Mouse (Mus musculus) heart, adult 11 months (tissue): Measurements from ENCODE around the gene Ramp1.

Experiments used
- DNase-seq: peaks from one replicate; pipeline ENCODE4 v3.0.0; 2022

The Ramp1 gene

GRCm38 (mm10) chr1:91179533-91180173 is at the start of gene Ramp1:
Gene Ramp1, plus strand, starts transcription at chr1:91179822.
- DNase-seq: peak; percentile 94

- DNase-seq: peak; percentile 83
These were observed 42.6 kb upstream of the Ramp1 start for GRCm38 (mm10) chr1:91137036-91137435.

DNA sequence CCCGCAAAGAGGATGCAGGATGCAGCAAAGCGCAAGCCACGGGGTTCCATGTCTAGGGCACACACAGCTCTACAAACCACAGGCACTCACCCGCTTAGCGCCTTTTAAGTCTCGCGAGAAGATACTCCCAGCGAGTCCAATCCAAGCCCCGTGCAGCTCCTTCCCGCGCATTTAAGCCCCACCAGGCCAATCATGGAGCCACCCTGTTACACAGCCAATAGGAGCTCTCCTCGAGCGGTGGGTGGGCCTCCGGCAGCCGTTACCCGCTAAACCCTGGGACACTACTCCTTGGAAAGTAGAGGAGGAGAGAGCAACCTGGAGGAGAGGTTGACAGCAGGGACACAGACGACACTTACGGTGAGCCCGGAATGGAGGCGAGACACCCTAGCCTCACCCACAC is 34.8 kb upstream of the Ramp1 start, which contains the start of gene Rbm44:
Rbm44 (plus strand) TSS at position 277 of the 400 bp plus-strand sequence.
- peak; percentile 80 for DNase-seq

DNA sequence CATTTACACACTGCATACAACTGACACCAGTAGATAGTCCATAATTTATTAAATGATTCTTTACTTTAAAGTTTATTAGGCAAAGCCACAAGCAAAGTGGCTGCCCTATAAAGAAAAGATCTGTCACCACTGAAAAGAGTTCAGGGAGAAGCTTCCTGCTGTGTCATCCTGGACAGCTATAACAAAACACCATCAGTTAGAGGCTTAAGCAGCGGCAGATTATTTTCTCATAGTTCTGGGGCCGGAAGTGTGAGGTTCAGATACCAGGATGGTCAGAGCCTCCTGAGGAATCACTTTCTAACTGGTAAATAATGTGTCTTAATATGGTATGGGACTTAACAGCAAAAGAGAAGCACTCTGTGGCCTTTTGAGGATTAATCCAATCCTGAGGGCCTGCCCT is 28.1 kb upstream of the Ramp1 start:
- DNase-seq: peak; percentile 25

DNA sequence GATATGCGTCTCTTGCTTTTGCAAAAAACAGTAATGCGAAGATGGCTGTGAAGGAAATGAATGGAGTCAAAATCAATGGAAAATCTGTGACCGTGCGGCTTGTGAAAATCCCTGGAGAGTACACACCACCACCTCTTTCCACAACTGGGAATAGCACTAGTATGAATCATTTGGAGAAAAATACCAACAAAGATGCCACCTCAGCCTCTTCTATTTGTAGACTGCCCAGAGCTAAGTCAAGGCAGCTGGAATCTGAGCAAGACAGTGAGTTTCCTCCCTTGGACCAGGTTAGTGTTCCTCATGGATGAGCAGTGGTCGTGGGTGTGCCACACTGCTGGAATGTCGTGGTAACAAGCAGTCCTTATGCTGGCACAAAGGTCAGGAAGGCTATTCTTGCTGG is 12.8 kb upstream of the Ramp1 start:
- peak; percentile 61 for DNase-seq

GRCm38 (mm10) chr1:91169157-91169556 is 10.5 kb upstream of the Ramp1 start:
- peak; percentile 50 for DNase-seq

DNA sequence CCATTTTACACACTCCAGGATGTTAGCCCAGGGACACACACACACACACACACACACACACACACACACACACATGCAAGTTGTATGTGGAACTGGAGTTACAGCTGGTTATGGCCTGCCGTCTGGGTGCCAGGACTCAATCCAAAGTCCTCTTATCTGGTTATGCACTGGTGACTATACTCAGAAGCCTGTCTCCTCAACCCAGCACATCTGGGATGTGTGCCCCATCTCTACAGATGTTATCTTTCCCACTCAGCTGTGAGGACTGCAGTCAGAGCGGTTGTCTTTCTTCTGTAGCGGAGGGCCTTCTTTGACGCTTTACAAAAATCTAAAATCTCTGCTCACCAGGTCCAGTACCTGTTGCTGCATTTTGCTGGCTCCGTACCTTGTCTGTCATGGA is 4.8 kb upstream of the Ramp1 start:
- DNase-seq: no peak

- peak; percentile 19 for DNase-seq
These were observed 3.6 kb upstream of the Ramp1 start for GRCm38 (mm10) chr1:91176026-91176425.

DNA sequence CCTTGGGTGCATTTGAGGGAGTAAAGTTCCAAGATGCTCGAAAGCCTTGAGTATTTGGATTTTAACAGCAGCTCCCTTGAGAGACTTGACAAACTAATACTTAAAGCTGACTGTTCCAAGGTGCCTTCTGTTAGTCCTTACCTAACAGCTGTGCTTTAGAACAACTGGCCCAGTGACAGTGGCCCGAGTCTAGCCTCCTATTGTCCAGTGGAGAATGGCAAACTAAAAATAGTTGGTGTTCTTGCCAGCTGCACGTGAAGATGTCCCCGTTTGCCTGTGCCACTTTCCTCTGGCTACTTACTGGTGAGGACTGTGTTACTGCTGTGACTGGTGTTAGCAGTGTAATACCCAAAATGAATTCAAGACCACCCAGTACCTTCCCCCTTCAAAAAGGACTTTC is 2.8 kb upstream of the Ramp1 start:
- peak; percentile 93 for DNase-seq

GRCm38 (mm10) chr1:91179086-91179485 is 536 bp upstream of the Ramp1 start:
- peak; percentile 95 for DNase-seq

DNA sequence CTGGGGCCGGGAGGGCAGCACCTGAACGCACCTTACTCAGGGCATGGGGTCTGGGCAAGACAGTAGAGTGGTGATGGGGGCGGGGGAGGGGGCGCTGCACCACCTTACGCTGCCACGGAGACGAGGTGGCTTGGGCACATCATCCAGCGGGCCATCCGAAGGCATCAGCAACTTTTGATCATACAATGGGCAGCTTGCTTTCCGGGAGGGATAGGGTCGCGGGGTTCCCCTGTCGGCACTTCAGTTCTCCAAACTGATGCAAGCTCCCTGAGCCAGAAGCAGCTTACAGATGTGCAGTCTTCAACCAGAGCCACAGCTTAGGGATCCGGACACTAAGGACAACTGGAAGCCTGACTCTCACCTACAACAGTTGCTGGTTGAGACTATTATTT is 548 bp downstream of the Ramp1 start:
- DNase-seq: peak; percentile 80

- DNase-seq: peak; percentile 90
These were observed 1.1 kb downstream of the Ramp1 start for GRCm38 (mm10) chr1:91180723-91181122.

DNA sequence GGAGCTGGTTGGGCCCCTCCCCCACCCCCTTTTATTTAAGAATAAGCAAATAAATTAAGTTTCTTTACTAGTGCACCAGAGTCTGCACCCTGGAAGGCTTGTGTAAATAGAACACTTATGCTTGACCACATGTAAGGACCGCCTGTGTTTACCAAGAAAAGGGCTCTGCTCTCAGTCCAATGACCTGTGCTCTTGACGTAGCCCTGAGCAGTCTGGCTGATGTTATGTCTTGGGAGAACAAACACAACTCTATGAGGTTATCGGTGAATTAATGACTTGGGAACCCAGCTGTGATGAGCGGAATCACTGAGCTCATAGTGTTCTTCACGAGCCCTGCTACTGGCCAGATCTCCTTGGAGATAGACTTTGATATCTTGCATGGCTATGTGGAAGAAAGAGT is 1.6 kb downstream of the Ramp1 start:
- DNase-seq: peak; percentile 88

DNA sequence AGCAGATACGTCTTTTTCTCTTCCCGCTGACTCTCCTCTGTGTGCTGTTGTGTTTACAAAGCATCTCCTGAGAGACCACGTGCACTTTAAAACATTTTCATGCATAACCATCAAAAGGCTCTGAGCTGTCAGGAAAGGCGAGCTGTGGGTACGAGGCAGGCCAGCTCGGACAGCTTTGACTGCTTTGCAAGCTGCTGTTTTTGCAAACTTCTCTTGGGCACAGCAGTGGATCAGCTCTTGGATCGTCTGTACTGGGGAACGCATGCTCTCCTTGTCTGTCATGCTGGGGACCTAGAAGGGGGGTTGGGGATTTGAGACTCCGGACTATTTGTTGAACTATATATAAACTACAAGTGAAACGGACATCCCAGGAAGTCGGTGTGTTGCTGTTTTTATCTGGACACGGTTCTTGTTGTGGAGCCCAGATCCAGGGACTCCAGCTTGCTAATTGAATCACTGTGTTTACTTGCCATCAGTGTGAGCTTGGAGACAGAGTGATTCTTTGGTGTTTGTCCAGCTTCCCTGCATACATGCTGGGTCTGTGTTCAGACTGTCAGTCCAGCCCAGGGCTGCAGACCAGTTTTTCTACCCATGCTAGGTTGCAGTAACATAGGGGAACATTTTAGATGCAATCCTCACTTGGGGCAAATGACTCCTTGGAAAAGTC is 2.3 kb downstream of the Ramp1 start:
- peak; percentile 90 for DNase-seq

DNA sequence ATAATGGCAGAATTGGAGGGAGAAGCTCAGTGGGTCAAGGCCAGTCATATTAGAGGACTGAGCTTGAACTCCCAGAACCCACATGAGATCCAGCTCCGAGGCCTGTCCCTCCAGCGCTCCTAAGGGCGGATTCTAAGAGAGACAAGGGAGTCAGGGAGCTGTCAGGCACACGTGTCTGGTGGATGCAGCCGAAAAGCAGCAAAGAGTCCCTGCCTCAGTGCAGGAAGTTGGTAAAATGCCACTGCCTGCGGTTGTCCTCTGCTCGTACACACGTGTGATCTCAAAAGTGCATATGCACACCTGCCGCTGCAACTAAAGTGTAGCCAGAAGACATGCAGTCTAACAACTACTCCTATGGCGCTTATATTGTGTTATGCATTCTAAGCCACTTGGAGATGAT is 3.7 kb downstream of the Ramp1 start:
- peak; percentile 39 for DNase-seq

DNA sequence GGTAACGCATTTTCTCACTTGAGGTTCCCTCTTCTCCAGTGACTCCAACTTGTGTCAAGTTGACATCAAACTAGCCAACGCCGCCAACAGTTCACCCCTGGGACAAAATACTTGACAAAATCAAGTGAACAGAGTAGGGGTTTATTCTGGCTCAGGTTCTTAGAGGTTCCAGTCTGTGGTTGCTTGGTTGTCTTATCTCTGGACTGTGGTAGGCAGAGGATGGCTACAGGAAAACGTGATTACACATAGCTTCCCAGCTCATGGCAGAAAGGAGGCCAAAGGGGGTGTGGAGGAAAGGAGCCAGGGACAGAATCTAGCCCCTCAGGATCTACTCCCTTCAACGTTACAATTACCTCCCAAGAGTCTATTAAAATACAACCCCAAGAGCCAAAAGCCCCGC is 7.1 kb downstream of the Ramp1 start:
- DNase-seq: peak; percentile 71

- DNase-seq: peak; percentile 85
These were observed 7.7 kb downstream of the Ramp1 start for GRCm38 (mm10) chr1:91187315-91187714.

GRCm38 (mm10) chr1:91187786-91188640 is 8.4 kb downstream of the Ramp1 start:
- DNase-seq: peak; percentile 69

DNA sequence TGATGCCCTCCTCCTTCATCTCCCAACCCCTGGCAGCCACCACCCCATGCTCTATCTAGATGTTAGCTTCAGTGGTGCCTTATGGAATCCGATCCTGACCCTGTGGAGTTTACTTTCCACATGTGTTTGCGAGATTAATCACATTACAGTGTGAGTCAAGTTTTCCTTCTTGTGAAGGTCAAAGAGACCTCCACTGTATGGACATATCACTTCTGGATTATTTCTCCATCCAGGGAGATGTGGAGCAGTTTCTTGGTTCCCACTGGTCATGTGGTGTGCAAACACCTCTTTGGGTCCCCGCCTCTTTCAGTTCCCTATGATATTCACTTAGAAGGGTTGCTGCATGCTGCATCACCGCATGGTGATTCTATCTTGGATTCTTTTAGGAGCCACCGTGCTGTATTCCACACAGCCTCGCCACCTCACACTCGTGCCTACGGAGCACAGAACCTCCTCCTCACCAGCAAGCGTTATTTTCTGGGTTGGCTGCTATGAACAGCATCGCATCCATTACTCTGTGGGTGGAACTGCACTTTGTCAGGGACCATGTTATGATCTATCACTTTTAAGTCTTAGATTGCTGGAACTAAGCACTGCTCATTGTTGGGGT is 9.3 kb downstream of the Ramp1 start:
- peak; percentile 72 for DNase-seq

- no peak for DNase-seq
These were observed 12.6 kb downstream of the Ramp1 start for GRCm38 (mm10) chr1:91192184-91192583.

DNA sequence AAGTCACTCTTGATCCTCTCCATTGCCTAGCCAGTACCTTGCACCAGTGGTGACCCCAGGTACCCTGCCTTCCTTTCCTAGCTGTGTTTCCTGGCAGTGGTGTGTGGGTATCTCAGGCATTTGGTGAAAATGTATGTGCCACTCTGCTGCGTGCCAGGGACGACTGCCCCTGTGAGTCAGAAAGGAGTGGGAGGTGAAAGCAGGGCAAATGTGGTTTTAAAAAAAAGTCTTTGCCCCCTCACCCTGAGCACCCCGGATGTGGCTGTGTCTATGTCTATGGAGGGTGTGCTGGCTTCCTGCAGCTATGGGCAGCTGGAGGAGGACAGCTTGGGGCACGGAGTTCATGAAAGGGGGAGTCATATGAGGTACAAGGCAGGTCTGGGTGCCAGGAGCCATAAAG is 13.6 kb downstream of the Ramp1 start:
- no peak for DNase-seq

GRCm38 (mm10) chr1:91193680-91194079 is 14.1 kb downstream of the Ramp1 start:
- DNase-seq: peak; percentile 66

GRCm38 (mm10) chr1:91199793-91200192 is 20.2 kb downstream of the Ramp1 start:
- peak; percentile 93 for DNase-seq
